Mouse (Mus musculus) E14TG2a.4 (cell line): ENCODE measurements at regions not wholly inside any gene's neighbourhood (a gene's known extent, or its start where the extent isn't known, plus 50 kb on each side); places are given as distances from the start of the nearest gene placed in this dataset.

ENCODE experiments used
- CTCF ChIP-seq: conservative IDR thresholded peaks from 2 replicates; pipeline ENCODE4 v1.5.1; 2014; ENCODE audit warnings: low read length
- NANOG ChIP-seq: IDR thresholded peaks from 2 replicates; pipeline ENCODE4 v1.6.1; 2014; ENCODE audit warnings: borderline replicate concordance, low read length, mixed read lengths

- no peak for TF ChIP-seq CTCF
- no peak for TF ChIP-seq NANOG
Measured at GRCm38 (mm10) chr4:67478081-67478480, 650.7 kb downstream of the Tlr4 start.
